Mouse (Mus musculus) limb, embryonic 12.5 days (tissue): ENCODE measurements around the gene Chsy1. TPM values are rescaled to one million over a fixed set of nuclear protein-coding genes. Genes with fewer than 3 reads are reported as not detected.

Source experiments
- ATAC-seq: fragments of 200-750 bp; cut with Nextera tagmentation; 2 replicates; pipeline ENCODE4 v1.8.0; 2017; ENCODE audit warnings: low read depth, moderate TSS enrichment; ENCODE audit not compliant: insufficient number of reproducible peaks, insufficient read depth, low FRiP score, low TSS enrichment
- H3K27ac ChIP-seq: fragments of 300-500 bp; sonication (generic); 2 replicates; pipeline ENCODE4 v1.5.1; 2016; ENCODE audit warnings: mild to moderate bottlenecking, moderate library complexity
- H3K27me3 ChIP-seq: fragments of 300-500 bp; sonication (generic); 2 replicates; pipeline ENCODE4 v1.6.1; 2016; ENCODE audit warnings: mild to moderate bottlenecking, moderate library complexity
- H3K36me3 ChIP-seq: fragments of 300-500 bp; sonication (generic); 2 replicates; pipeline ENCODE4 v1.6.1; 2016; ENCODE audit warnings: mild to moderate bottlenecking, moderate library complexity
- H3K4me1 ChIP-seq: fragments of 300-500 bp; sonication (generic); replicated peaks from 2 replicates; pipeline ENCODE4 v1.6.1; 2016
- H3K4me2 ChIP-seq: fragments of 300-500 bp; sonication (generic); 2 replicates; pipeline ENCODE4 v1.6.1; 2016; ENCODE audit warnings: mild to moderate bottlenecking, moderate library complexity
- H3K4me3 ChIP-seq: fragments of 300-500 bp; sonication (generic); replicated peaks from 2 replicates; pipeline ENCODE4 v1.5.1; 2016; ENCODE audit warnings: mild to moderate bottlenecking
- H3K9ac ChIP-seq: fragments of 300-500 bp; sonication (generic); replicated peaks from 2 replicates; pipeline ENCODE4 v1.6.1; 2016; ENCODE audit warnings: mild to moderate bottlenecking, moderate library complexity
- H3K9me3 ChIP-seq: fragments of 300-500 bp; sonication (generic); 2 replicates; pipeline ENCODE4 v1.6.1; 2016; ENCODE audit warnings: mild to moderate bottlenecking, moderate library complexity
- WGBS: fragments of 180-500 bp; shearing (Covaris S2); methylation state at CpG from one replicate; pipeline ENCODE4 v1.1.7; 2016; 5-methylcytosine and 5-hydroxymethylcytosine counted together
- polyA plus RNA-seq: library from polyadenylated mRNA; unstranded; fragments of >200 nt; fragmentation: Nextera tagmentation; extraction: Ambion mirVana; gene quantifications from 2 replicates; pipeline ENCODE4 v1.2.1, GENCODE M21; 2016

Chsy1 gene
- polyA plus RNA-seq, 1 experiment from 2014 or later, result 23.0 TPM

DNA sequence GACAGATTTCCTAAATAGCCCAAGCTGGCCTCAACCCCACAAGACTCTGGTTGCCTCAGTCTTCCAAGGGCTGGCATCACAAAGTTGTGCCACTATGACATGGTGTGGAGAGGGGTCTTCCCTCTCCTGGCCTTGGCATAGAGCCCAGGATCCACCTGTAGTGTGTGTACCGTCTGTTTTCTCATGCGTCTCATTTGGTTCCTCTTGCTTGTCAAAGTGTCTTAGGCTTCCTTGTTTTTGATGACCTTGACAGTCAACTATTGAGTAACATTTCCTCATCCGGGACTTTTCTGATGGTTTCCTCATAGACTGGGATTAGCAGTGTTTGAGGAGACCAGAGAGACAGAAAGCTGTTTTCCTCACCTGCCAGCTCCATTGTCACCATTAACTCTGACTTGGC lies 30.8 kb downstream of the Chsy1 start:
- no peak for ATAC-seq
- Histone ChIP-seq H3K9ac (no peak overlapping the region), H3K27me3 (no peaks in the 10 kb centered on the region), H3K4me2 (no peak overlapping the region), H3K9me3 (no peaks in the 10 kb centered on the region), H3K36me3 (peaks cover 13% of the 10 kb centered on the region; the same call in 1 of the 2 replicates), H3K27ac (0 out of 2 replicates have a peak overlapping the region, but pooled peaks have one; percentile 9), H3K4me1 (peaks cover 43% of the 10 kb centered on the region), H3K4me3 (no peak overlapping the region)
- WGBS, result 85% methylated on average over 3 of the region's 3 CpGs

DNA sequence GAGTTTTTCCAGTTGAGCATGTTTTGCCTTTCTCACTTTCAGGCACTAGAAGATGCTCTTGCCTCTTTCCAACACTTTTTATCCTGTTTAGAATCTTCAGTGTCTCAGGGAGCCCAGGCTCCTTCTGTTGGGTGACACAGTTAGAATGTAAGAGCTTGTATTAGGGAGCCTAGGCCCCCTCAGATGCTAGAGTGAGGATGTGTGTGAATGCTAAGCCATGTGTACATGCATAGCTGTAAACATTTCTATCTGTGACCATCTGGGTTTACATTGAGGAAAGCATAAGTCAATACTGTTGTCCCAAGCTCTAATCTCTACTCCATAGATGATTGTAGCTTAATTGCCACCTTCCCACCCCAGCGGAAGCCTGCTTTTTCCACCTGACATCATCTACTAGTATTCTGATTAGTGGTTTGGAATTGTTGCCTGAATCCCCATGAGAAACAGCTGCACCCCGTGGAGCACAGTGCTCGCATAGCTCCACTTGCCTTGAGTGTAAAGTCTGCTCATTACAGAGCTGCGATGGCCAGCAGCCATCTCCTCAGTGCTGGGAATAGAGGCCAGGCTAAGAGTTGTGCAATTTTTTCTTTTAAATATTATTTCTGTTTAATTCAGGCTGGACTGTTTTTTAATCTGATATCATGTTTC lies 31.7 kb downstream of the Chsy1 start:
- Histone ChIP-seq H3K27me3 (no peaks in the 10 kb centered on the region), H3K9me3 (no peaks in the 10 kb centered on the region), H3K27ac (0 out of 2 replicates have a peak overlapping the region, but pooled peaks have one; percentile 9), H3K4me1 (peaks cover 34% of the 10 kb centered on the region), H3K36me3 (peaks cover 13% of the 10 kb centered on the region; the same call in 1 of the 2 replicates), H3K4me2 (no peak overlapping the region), H3K9ac (no peak overlapping the region), H3K4me3 (no peak overlapping the region)
- no peak for ATAC-seq
- WGBS, result 61% methylated on average over 4 of the region's 4 CpGs

DNA sequence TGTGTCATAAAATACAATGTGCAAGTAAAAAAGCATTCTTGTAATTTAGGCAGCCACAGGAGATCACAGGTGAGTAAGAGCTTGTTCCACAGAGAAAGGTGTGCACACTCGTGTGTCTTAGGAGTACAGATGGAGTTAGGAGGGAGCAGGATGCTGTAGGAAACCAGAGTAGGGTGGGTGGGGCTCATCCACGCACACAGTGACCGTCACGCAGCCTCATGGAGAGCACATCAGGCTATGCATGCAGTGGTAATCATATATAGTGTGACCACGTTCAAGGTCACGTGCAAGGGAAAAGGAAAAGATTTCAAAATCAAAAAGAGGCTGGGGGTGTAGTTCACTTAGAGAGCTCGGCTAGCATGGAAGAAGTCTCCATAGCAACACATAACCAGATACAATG lies 33.2 kb downstream of the Chsy1 start:
- H3K9ac ChIP-seq, result no peak overlapping the region
- peaks cover 13% of the 10 kb centered on the region; the same call in 1 of the 2 replicates for H3K36me3 ChIP-seq
- ATAC-seq, result no peak
- H3K9me3 ChIP-seq, result no peaks in the 10 kb centered on the region
- H3K4me1 ChIP-seq, result peaks cover 29% of the 10 kb centered on the region
- H3K27me3 ChIP-seq, result no peaks in the 10 kb centered on the region
- no peak overlapping the region for H3K4me3 ChIP-seq
- H3K27ac ChIP-seq, result no peak overlapping the region
- 87% methylated on average over 7 of the region's 7 CpGs for WGBS
- no peak overlapping the region for H3K4me2 ChIP-seq

DNA sequence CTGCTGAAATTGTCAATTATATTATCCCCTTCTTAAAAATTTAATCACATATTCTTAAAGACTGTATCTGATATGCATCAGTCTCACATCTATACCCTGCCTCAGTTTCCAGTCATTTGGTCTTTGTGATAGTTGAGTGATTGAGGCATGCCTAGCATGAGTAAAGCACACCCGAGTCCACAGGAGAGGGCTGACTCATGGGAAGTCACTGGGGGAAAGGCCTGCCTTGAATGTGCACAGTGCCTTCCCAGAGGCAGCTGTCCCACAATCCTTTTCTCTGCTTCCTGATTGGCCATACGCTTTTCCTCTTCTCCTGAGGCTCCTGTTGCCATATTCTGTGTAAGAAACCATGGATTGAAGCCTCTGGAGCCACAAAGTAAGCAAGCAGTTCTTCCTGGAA lies 35.2 kb downstream of the Chsy1 start:
- Histone ChIP-seq H3K4me1 (peaks cover 19% of the 10 kb centered on the region; the same call in 1 of the 2 replicates), H3K36me3 (peaks cover 6% of the 10 kb centered on the region; the same call in 1 of the 2 replicates), H3K9me3 (no peaks in the 10 kb centered on the region), H3K4me2 (no peak overlapping the region), H3K9ac (no peak overlapping the region), H3K27me3 (no peaks in the 10 kb centered on the region), H3K27ac (no peak overlapping the region), H3K4me3 (no peak overlapping the region)
- 85% methylated on average over 2 of the region's 2 CpGs for WGBS
- ATAC-seq, result no peak

DNA sequence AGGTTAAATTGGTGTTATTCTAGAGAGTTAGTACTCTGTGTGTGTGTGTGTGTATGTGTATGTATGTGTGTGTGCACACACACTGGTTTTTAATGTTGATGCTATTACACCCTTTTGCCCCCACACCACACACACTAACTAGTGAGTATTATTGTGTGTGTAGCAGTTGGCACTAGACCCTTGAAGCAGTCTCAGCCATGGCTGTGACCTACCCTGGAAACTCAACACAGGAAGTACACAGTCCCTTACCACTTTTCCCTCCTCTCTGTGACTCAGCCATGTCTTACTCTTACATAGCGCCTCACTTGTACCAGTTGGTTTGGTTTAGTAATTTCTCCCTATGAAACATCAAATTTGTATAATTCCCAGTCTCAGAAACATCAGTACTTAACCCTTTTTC lies 37.8 kb downstream of the Chsy1 start:
- Histone ChIP-seq H3K36me3 (peaks cover 3% of the 10 kb centered on the region; the same call in 1 of the 2 replicates), H3K27me3 (no peaks in the 10 kb centered on the region), H3K27ac (no peak overlapping the region), H3K4me1 (no peaks in the 10 kb centered on the region), H3K4me3 (no peak overlapping the region), H3K9me3 (no peaks in the 10 kb centered on the region), H3K4me2 (no peak overlapping the region), H3K9ac (no peak overlapping the region)
- WGBS, result 93% methylated on average over 1 of the region's 1 CpGs
- no peak for ATAC-seq

DNA sequence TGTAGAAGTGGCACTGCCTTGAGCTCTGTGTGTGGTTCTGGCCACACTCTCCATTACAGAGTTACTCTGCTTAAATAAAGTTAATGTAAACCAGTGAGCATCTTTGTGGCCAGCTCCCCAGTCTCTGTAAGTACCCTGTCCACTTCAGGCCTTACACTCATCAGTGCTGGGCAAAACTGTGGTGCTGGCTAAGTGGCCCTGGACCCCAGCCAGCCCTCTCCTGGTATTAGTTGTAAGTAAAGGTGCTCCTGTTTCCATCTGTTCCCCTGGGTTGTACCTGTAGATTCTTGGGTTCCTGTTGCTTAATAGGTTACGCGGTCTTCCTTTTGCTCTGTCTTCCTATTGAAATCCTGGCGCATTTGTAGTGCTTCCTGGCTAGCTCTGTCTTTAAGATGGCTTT lies 38.5 kb downstream of the Chsy1 start:
- Histone ChIP-seq H3K4me1 (no peaks in the 10 kb centered on the region), H3K4me2 (no peak overlapping the region), H3K27me3 (no peaks in the 10 kb centered on the region), H3K36me3 (peaks cover 10% of the 10 kb centered on the region), H3K27ac (no peak overlapping the region), H3K9ac (no peak overlapping the region), H3K9me3 (no peaks in the 10 kb centered on the region), H3K4me3 (no peak overlapping the region)
- no peak for ATAC-seq
- 96% methylated on average over 3 of the region's 3 CpGs for WGBS

DNA sequence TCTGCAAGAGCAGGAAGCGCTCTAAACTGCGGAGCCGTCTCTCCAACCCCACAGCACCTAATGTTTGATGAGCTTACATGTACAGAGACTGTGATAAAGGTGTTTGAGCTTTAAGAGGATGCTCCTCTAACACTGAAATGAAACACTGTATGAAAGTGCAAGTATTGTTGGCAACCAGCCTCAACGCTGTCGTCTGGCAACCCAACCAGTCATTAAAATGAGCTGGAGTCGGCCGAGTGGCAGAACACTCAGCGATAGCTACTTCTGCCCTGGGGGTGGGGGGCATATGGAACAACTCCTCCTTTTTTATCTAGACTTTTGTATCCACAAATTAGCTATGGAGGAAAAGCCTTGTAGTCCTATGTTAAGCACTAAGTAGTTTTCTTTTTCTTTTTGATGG lies 40.2 kb downstream of the Chsy1 start:
- H3K27me3 ChIP-seq, result no peaks in the 10 kb centered on the region
- no peak overlapping the region for H3K4me2 ChIP-seq
- H3K4me1 ChIP-seq, result no peaks in the 10 kb centered on the region
- ATAC-seq, result no peak
- no peak overlapping the region for H3K9ac ChIP-seq
- 89% methylated on average over 8 of the region's 8 CpGs for WGBS
- H3K27ac ChIP-seq, result no peak overlapping the region
- H3K36me3 ChIP-seq, result peaks cover 22% of the 10 kb centered on the region
- no peaks in the 10 kb centered on the region for H3K9me3 ChIP-seq
- no peak overlapping the region for H3K4me3 ChIP-seq

DNA sequence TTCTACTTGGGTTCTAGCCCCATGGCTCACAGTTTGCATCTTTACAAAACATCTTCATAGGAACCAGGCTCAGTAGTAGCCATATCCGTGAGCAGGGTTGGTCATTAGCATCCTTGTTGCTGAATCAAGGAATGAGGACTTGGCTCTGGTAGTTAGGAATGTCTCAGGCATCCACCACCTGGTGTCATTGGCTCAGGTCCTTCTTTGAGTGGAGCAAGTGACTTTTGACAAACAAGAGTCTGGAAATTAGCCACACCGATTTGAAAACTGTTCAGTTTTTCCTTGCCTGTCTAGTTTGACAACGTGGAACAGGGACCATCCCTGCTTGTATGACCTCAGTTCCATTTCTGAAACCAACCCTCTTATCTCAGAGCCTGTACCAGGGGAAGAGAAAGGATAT lies 41.1 kb downstream of the Chsy1 start:
- H3K9ac ChIP-seq, result no peak overlapping the region
- H3K4me3 ChIP-seq, result no peak overlapping the region
- no peaks in the 10 kb centered on the region for H3K27me3 ChIP-seq
- no peak overlapping the region for H3K27ac ChIP-seq
- no peak overlapping the region for H3K4me2 ChIP-seq
- ATAC-seq, result no peak
- H3K9me3 ChIP-seq, result no peaks in the 10 kb centered on the region
- H3K4me1 ChIP-seq, result no peaks in the 10 kb centered on the region
- H3K36me3 ChIP-seq, result peaks cover 25% of the 10 kb centered on the region
- WGBS, result 89% methylated on average over 3 of the region's 3 CpGs

DNA sequence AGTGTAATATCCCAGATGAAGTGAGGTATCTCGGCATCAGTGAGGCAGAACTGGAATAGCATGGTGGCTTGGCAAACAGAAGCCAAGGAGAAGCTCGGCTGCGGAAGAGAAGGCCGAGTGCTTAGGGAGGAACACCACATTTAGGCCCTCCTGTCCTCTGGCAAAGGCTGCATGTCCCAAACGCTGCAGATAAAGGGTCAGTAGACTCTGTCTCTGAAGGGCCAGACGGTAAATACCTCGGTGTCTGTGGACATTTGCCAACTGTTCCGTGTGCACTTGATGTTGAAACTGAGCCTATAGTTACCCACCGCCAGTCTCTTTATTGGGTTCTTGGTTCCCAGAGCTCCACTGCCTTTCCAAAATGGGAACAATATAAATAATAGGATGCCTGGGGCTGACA lies 48.1 kb downstream of the Chsy1 start:
- Histone ChIP-seq H3K27ac (0 out of 2 replicates have a peak overlapping the region, but pooled peaks have one; percentile 29), H3K4me2 (no peak overlapping the region), H3K9me3 (no peaks in the 10 kb centered on the region), H3K9ac (no peak overlapping the region), H3K27me3 (no peaks in the 10 kb centered on the region), H3K4me3 (no peak overlapping the region), H3K36me3 (peaks cover 30% of the 10 kb centered on the region), H3K4me1 (peaks cover 17% of the 10 kb centered on the region)
- 84% methylated on average over 9 of the region's 9 CpGs for WGBS
- no peak for ATAC-seq

DNA sequence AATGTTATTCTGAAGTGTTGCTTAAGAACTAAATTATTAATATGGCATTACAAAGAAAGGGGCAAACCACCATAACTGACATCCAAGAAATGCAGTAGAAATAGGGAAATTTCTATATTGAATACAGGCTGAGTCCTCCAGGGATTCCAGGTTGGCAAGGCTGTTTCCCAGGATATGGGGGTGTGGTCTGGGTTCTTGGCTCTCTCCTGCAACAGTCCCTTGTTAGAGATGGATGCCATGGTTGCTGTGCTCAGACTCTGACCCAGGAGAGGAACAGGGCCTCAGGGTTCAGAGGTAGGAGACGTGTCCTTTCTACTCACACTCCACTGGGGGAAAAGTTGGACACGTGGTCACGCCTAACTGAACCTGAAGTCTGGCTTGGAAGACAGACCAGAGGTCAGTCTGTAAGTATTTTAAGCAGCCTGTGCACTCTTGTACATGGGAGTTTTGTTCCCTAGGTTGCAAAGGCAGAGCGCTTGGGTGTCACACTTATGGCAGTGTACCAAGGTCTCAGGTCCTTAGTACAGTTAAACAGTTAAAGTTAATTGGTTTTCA lies 48.6 kb downstream of the Chsy1 start:
- Histone ChIP-seq H3K4me1 (peaks cover 17% of the 10 kb centered on the region), H3K27ac (no peak overlapping the region), H3K27me3 (no peaks in the 10 kb centered on the region), H3K36me3 (peaks cover 28% of the 10 kb centered on the region), H3K9ac (no peak overlapping the region), H3K9me3 (no peaks in the 10 kb centered on the region), H3K4me3 (no peak overlapping the region), H3K4me2 (no peak overlapping the region)
- no peak for ATAC-seq
- WGBS, result 93% methylated on average over 4 of the region's 4 CpGs

DNA sequence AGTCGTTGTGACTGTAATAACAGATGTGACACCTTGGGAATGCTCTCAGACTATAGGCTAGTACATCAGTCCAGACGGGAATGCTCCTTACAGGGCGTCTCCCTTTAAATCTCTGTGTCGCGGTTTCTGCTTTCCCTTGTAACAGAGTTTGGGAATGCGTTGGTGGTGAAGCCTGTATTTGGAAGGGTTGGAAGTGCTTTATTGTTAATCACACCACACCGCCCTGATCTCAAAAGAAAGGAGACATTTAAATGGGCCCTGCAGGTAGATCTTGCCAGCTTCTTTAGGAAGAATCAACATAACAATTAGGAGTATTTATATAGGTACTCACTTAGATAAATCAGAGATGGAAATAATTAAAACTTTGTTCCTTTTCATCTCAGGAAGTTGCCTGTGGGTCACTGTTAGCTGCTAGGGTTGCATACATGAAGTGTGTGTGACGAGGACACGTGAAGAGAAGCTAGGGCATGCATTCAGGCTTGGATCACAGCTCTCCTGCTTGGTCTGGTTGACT lies 49.4 kb downstream of the Chsy1 start:
- peaks cover 23% of the 10 kb centered on the region; the same call in 1 of the 2 replicates for H3K36me3 ChIP-seq
- H3K27ac ChIP-seq, result no peak overlapping the region
- no peak for ATAC-seq
- H3K9ac ChIP-seq, result no peak overlapping the region
- H3K4me3 ChIP-seq, result no peak overlapping the region
- H3K4me2 ChIP-seq, result no peak overlapping the region
- 75% methylated on average over 9 of the region's 9 CpGs for WGBS
- H3K9me3 ChIP-seq, result no peaks in the 10 kb centered on the region
- no peaks in the 10 kb centered on the region for H3K27me3 ChIP-seq
- peaks cover 17% of the 10 kb centered on the region for H3K4me1 ChIP-seq
